Mouse (Mus musculus) subcutaneous adipose tissue, adult 2 months (tissue): ENCODE data around the gene Traf3ip1. TPM values are rescaled to one million over a fixed set of nuclear protein-coding genes. Genes with fewer than 3 reads are reported as not detected.

Experiments used
- polyA plus RNA-seq: library from polyadenylated mRNA; depleted of rRNA; stranded (reverse); fragments of >200 nt; gene quantifications from 2 replicates; pipeline ENCODE4 v1.2.3, GENCODE M21; 2012; ENCODE audit warnings: low replicate concordance; rRNA removed

The Traf3ip1 gene
- polyA plus RNA-seq: 4.2 and 11.8 TPM in 2 replicates

DNA sequence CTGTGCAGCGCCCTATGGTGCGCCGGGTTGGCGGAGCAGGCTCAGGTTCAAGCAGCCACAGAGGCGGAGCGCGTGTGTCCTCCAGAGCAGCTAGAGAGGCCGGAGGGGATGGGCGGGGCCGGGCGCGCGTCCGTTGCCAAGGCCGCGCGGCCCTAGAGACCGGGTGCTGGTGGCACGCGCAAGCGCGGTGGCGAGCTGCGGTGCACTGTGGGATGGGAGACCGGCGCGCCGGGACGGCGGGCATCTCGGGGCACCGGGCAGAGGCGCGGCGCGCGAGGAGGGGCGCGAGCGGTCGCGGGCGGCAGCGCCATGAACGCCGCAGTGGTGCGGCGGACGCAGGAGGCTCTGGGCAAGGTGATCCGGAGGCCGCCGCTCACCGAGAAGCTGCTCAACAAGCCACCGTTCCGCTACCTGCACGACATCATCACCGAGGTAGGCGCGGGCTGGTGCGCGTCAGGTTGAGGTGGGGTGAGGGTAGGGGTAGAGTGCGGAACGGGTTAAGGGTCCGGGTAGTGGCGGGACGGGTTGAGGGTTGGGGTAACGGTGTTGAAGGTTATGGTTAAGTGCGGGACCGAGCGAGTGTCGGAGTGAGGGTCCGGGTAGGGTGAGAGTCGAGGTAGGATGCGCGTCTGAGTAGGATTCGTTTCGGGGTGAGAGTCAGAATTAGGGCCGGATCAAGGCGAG lies at the start of gene Traf3ip1:
Traf3ip1 (plus strand) TSS at position 191 of the 684 bp plus-strand sequence.

DNA sequence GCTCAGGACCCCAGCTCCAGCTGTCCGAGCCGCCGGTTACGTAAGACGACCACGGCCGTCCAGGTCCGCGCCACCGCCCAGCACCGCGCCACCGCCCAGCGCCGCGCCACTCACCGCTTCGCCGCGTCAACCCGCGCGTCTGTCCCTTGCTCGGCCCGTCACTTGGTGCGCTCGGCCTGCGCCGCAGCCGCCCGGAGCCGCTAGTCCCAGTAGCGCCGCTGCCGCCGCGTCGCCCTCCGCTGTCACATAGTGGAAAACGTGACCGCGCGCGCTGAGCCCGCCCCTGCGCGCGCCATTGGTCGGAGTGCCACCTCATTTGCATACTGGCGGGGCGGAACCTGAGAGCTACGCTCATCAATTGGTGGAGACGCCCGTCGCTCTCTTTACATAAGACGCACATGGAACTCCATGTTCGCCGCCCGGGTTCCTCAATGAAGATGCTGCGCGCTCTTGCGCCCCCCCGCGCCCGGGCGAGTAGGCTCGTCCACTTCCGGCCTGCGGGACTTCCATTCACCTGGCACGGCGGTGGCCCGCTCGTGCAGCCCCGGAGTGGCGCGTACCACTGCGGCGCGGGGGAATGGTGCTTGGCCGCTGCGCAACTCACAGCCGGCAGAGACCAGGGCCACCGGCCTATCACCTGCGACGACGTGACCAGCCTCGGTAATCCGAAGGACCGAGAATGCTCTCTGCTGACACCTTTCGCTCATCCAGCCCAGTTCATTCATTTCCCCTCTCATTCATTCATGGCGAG lies 35.2 kb upstream of the Traf3ip1 start, which contains the start of gene Per2:
Per2 (minus strand) TSS at position 266 of the 751 bp plus-strand sequence.

DNA sequence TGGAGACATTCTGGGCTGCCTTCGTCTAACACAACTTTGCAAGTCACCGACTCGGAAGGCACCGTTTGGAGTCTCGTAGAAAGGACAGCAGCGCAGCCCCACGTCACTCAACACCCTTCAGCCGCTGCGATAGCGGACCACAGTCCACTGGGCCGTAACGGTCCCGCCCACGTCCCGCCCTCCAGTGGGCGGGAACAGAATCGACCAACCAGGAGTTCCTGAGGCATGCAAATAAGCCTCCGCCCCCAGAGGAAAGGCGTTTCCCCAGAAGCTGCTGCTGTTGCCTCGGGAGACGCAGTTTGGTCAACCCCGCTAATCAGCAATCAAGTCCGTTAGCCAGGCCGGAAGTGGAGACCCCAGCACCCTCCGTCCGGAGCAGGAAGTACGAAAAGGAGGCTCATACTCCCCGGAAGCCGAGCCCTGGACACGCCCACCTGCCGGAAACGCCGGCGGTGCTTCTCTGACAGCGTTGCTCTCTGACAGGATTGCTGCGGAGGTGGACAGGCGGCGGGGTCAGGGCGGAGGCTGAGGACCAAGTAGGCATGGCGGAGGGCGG lies 45.9 kb downstream of the Traf3ip1 start, which contains the start of gene Asb1:
Asb1 (plus strand) TSS at position 274 of the 556 bp plus-strand sequence.

Other genes with a start within 250 kb of the Traf3ip1 start
- 42.4 and 43.4 TPM in 2 replicates for gene Ube2f, start 244.3 kb upstream of the Traf3ip1 start, polyA plus RNA-seq
- gene Scly, start 196.3 kb upstream of the Traf3ip1 start, polyA plus RNA-seq: 21.3 and 21.8 TPM in 2 replicates
- gene Espnl, start 172.6 kb upstream of the Traf3ip1 start, polyA plus RNA-seq: 0.01 and 0.04 TPM in 2 replicates
- gene Klhl30, start 143.6 kb upstream of the Traf3ip1 start, polyA plus RNA-seq: 0.46 and 3.9 TPM in 2 replicates
- 0.95 TPM in 1 of 2 replicates, not detected in the other for gene Erfe, start 128.2 kb upstream of the Traf3ip1 start, polyA plus RNA-seq
- gene Ilkap, start 95.8 kb upstream of the Traf3ip1 start, polyA plus RNA-seq: 47.7 and 76.8 TPM in 2 replicates
- gene Hes6, start 80.6 kb upstream of the Traf3ip1 start, polyA plus RNA-seq: 24.6 and 43.0 TPM in 2 replicates
- gene Per2, start 35.3 kb upstream of the Traf3ip1 start, polyA plus RNA-seq: 12.3 and 12.7 TPM in 2 replicates
- gene Asb1, start 45.9 kb downstream of the Traf3ip1 start, polyA plus RNA-seq: 9.7 and 11.3 TPM in 2 replicates